Mouse (Mus musculus): ENCODE data around the gene Hba-a2.
"Not testable (repeated sequence)": the region's sequence is repeated elsewhere in the genome, so short reads cannot be mapped to it uniquely, and the experiment has no call there.

Hba-a2 gene

GRCm38 (mm10) chr11:32283091-32283777, 13.1 kb upstream of the Hba-a2 start, which contains the start of gene Hba-a1:
Gene Hba-a1, plus strand, starts transcription at chr11:32283511.
- DNase-seq (ENCODE audit: low read depth, low spot score), result not testable (repeated sequence)

GRCm38 (mm10) chr11:32284582-32284981, 11.7 kb upstream of the Hba-a2 start:
- DNase-seq (ENCODE audit: low read depth, low spot score), result not testable (repeated sequence)

GRCm38 (mm10) chr11:32285031-32285775, 11.1 kb upstream of the Hba-a2 start:
- DNase-seq (ENCODE audit: low read depth, low spot score), result no peak

GRCm38 (mm10) chr11:32285887-32286286, 10.4 kb upstream of the Hba-a2 start:
- not testable (repeated sequence) for DNase-seq (ENCODE audit: low read depth, low spot score)

GRCm38 (mm10) chr11:32286695-32287492, 9.4 kb upstream of the Hba-a2 start, which contains the start of gene Hbq1b:
Gene Hbq1b, plus strand, starts transcription at chr11:32286965.
- peak; percentile 55 for DNase-seq (ENCODE audit: low read depth, low spot score)

GRCm38 (mm10) chr11:32287493-32287825, 8.8 kb upstream of the Hba-a2 start:
- DNase-seq (ENCODE audit: low read depth, low spot score), result no peak

- DNase-seq (ENCODE audit: low read depth, low spot score), result peak; percentile 46
Measured at GRCm38 (mm10) chr11:32292819-32293218, 3.5 kb upstream of the Hba-a2 start.

- DNase-seq (ENCODE audit: low read depth, low spot score), result not testable (repeated sequence)
Measured at GRCm38 (mm10) chr11:32293479-32293878, 2.8 kb upstream of the Hba-a2 start.

- DNase-seq (ENCODE audit: low read depth, low spot score), result not testable (repeated sequence)
Measured at GRCm38 (mm10) chr11:32297417-32297816, 1.1 kb downstream of the Hba-a2 start.

GRCm38 (mm10) chr11:32297866-32298531, 1.7 kb downstream of the Hba-a2 start:
- DNase-seq (ENCODE audit: low read depth, low spot score), result no peak

GRCm38 (mm10) chr11:32298532-32298918, 2.2 kb downstream of the Hba-a2 start:
- DNase-seq (ENCODE audit: low read depth, low spot score), result no peak

GRCm38 (mm10) chr11:32299865-32300264, 3.6 kb downstream of the Hba-a2 start, which contains the start of gene Hbq1a:
Gene Hbq1a, plus strand, starts transcription at chr11:32300069.
- DNase-seq (ENCODE audit: low read depth, low spot score), result peak; percentile 46

- DNase-seq (ENCODE audit: low read depth, low spot score), result no peak
Measured at GRCm38 (mm10) chr11:32300279-32301267, 4.3 kb downstream of the Hba-a2 start.

GRCm38 (mm10) chr11:32301506-32301905, 5.2 kb downstream of the Hba-a2 start:
- DNase-seq (ENCODE audit: low read depth, low spot score), result no peak

- no peak for DNase-seq (ENCODE audit: low read depth, low spot score)
Measured at GRCm38 (mm10) chr11:32302824-32303419, 6.6 kb downstream of the Hba-a2 start.

- no peak for DNase-seq (ENCODE audit: low read depth, low spot score)
Measured at GRCm38 (mm10) chr11:32303455-32303854, 7.2 kb downstream of the Hba-a2 start.

GRCm38 (mm10) chr11:32307006-32307405, 10.7 kb downstream of the Hba-a2 start:
- no peak for DNase-seq (ENCODE audit: low read depth, low spot score)

- DNase-seq (ENCODE audit: low read depth, low spot score), result no peak
Measured at GRCm38 (mm10) chr11:32309446-32309845, 13.2 kb downstream of the Hba-a2 start.

GRCm38 (mm10) chr11:32309928-32310327, 13.6 kb downstream of the Hba-a2 start:
- no peak for DNase-seq (ENCODE audit: low read depth, low spot score)

GRCm38 (mm10) chr11:32316009-32316408, 19.7 kb downstream of the Hba-a2 start:
- DNase-seq (ENCODE audit: low read depth, low spot score), result no peak

Measured in 3T3-L1 (cell line).